Mouse (Mus musculus) E14TG2a.4 (cell line): ENCODE measurements around the gene Rdh7.

Source experiments
- CTCF ChIP-seq: conservative IDR thresholded peaks from 2 replicates; pipeline ENCODE4 v1.5.1; 2014; ENCODE audit warnings: low read length
- NANOG ChIP-seq: IDR thresholded peaks from 2 replicates; pipeline ENCODE4 v1.6.1; 2014; ENCODE audit warnings: borderline replicate concordance, low read length, mixed read lengths
- POU5F1 ChIP-seq: IDR thresholded peaks from 2 replicates; pipeline ENCODE4 v1.6.1; 2014; ENCODE audit warnings: low read length, borderline replicate concordance

DNA sequence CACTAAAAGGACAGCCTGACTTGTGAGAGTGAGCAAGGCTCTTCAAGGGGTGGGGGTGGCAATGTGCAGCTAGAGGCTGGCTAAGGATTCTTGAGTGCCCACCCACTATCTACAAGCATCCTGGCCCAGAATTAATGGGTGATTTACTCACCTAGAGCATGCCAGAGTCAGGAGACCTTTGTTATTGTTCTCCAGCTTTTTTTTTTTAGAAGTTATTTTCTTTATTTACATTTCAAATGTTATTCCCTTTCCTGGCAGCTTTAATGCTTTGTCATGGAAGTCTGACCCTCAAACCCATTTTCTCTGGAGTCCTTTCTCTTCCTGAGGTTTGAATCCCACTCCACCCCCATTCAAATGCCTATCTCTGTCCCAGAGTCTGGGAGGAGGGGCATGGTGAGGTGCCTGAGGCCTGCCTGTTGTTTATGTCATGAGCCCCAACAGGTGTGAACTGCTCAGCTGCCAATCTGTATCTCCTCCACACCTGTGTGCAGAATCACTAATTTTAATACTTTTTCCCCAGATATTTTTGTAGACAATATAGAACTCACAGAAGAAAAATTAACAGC lies 18.9 kb upstream of the Rdh7 start:
- no peak for TF ChIP-seq CTCF
- no peak for TF ChIP-seq POU5F1
- peak; percentile 32; the same call in 1 of the 2 replicates for TF ChIP-seq NANOG
